Mouse (Mus musculus): Measurements from ENCODE around the gene Eef1akmt2. TPM values are rescaled to one million over a fixed set of nuclear protein-coding genes. Genes with fewer than 3 reads are reported as not detected.

The Eef1akmt2 gene
- polyA plus RNA-seq, 1 experiment from 2014 or later = 80.9 TPM

GRCm38 (mm10) chr7:132806286-132806685 is 46.2 kb downstream of the Eef1akmt2 start:
- H3K4me1 ChIP-seq = peaks cover 92% of the 10 kb centered on the region
- DNase-seq (ENCODE audit: extremely low spot score, low spot score) = no peak
- H3K4me3 ChIP-seq = no peak overlapping the region
- peak overlapping the region; percentile 94 for H3K27ac ChIP-seq
- H3K9me3 ChIP-seq = no peaks in the 10 kb centered on the region
- H3K36me3 ChIP-seq (replicated peaks) = peaks cover 25% of the 10 kb centered on the region
- WGBS = 72% methylated on average over 5 of the region's 5 CpGs
- H3K27me3 ChIP-seq (ENCODE audit: poor library complexity, severe bottlenecking) = no peaks in the 10 kb centered on the region

- Histone ChIP-seq H3K36me3 (replicated peaks) (peaks cover 37% of the 10 kb centered on the region), H3K27me3 (ENCODE audit: poor library complexity, severe bottlenecking) (no peaks in the 10 kb centered on the region), H3K4me1 (peaks cover 90% of the 10 kb centered on the region), H3K9me3 (no peaks in the 10 kb centered on the region), H3K27ac (no peak overlapping the region), H3K4me3 (no peak overlapping the region)
- 94% methylated on average over 5 of the region's 5 CpGs for WGBS
- no peak for DNase-seq (ENCODE audit: extremely low spot score, low spot score)
Observed at GRCm38 (mm10) chr7:132804951-132805350, 47.5 kb downstream of the Eef1akmt2 start.

GRCm38 (mm10) chr7:132804461-132804860 is 48.0 kb downstream of the Eef1akmt2 start:
- no peak for DNase-seq (ENCODE audit: extremely low spot score, low spot score)
- no peak overlapping the region for H3K4me3 ChIP-seq
- 93% methylated on average over 7 of the region's 7 CpGs for WGBS
- H3K9me3 ChIP-seq = no peaks in the 10 kb centered on the region
- H3K4me1 ChIP-seq = peaks cover 90% of the 10 kb centered on the region
- H3K27me3 ChIP-seq (ENCODE audit: poor library complexity, severe bottlenecking) = no peaks in the 10 kb centered on the region
- H3K27ac ChIP-seq = no peak overlapping the region
- peaks cover 41% of the 10 kb centered on the region for H3K36me3 ChIP-seq (replicated peaks)

- no peak for DNase-seq (ENCODE audit: extremely low spot score, low spot score)
- H3K4me1 ChIP-seq = peaks cover 89% of the 10 kb centered on the region
- WGBS = 92% methylated on average over 3 of the region's 3 CpGs
Observed at GRCm38 (mm10) chr7:132803962-132804361, 48.5 kb downstream of the Eef1akmt2 start.

GRCm38 (mm10) chr7:132803336-132803735 is 49.1 kb downstream of the Eef1akmt2 start:
- Histone ChIP-seq H3K27me3 (ENCODE audit: poor library complexity, severe bottlenecking) (no peaks in the 10 kb centered on the region), H3K4me3 (no peak overlapping the region), H3K27ac (peak overlapping the region; percentile 45; the same call in 1 of the 2 replicates), H3K9me3 (no peaks in the 10 kb centered on the region), H3K36me3 (replicated peaks) (peaks cover 49% of the 10 kb centered on the region), H3K4me1 (peaks cover 82% of the 10 kb centered on the region)
- 90% methylated on average over 2 of the region's 2 CpGs for WGBS
- DNase-seq (ENCODE audit: extremely low spot score, low spot score) = no peak

More at GRCm38 (mm10) chr7:132803962-132804361, 48.5 kb downstream of the Eef1akmt2 start:
- Histone ChIP-seq H3K9me3 (no peaks in the 10 kb centered on the region), H3K4me3 (no peak overlapping the region), H3K36me3 (replicated peaks) (peaks cover 45% of the 10 kb centered on the region), H3K27ac (no peak overlapping the region), H3K27me3 (ENCODE audit: poor library complexity, severe bottlenecking) (no peaks in the 10 kb centered on the region)

GRCm38 (mm10) chr7:132802691-132803090 is 49.8 kb downstream of the Eef1akmt2 start:
- Histone ChIP-seq H3K4me3 (no peak overlapping the region), H3K4me1 (peaks cover 76% of the 10 kb centered on the region), H3K9me3 (no peaks in the 10 kb centered on the region), H3K36me3 (replicated peaks) (peaks cover 56% of the 10 kb centered on the region), H3K27me3 (ENCODE audit: poor library complexity, severe bottlenecking) (no peaks in the 10 kb centered on the region), H3K27ac (peak overlapping the region; percentile 45)
- DNase-seq (ENCODE audit: extremely low spot score, low spot score) = no peak
- WGBS = 91% methylated on average over 11 of the region's 11 CpGs

- no peak for DNase-seq (ENCODE audit: extremely low spot score, low spot score)
- Histone ChIP-seq H3K27me3 (ENCODE audit: poor library complexity, severe bottlenecking) (no peaks in the 10 kb centered on the region), H3K4me3 (no peak overlapping the region), H3K27ac (peak overlapping the region; percentile 45), H3K4me1 (peaks cover 70% of the 10 kb centered on the region), H3K36me3 (replicated peaks) (peaks cover 62% of the 10 kb centered on the region), H3K9me3 (no peaks in the 10 kb centered on the region)
- WGBS = 79% methylated on average over 2 of the region's 2 CpGs
Observed at GRCm38 (mm10) chr7:132802066-132802465, 50.4 kb downstream of the Eef1akmt2 start.

- H3K9me3 ChIP-seq = no peaks in the 10 kb centered on the region
- peak overlapping the region; percentile 12; the same call in 1 of the 2 replicates for H3K27ac ChIP-seq
- no peak overlapping the region for H3K4me3 ChIP-seq
- peaks cover 65% of the 10 kb centered on the region for H3K36me3 ChIP-seq (replicated peaks)
- H3K4me1 ChIP-seq = peaks cover 64% of the 10 kb centered on the region
- 89% methylated on average over 5 of the region's 5 CpGs for WGBS
- DNase-seq (ENCODE audit: extremely low spot score, low spot score) = no peak
- no peaks in the 10 kb centered on the region for H3K27me3 ChIP-seq (ENCODE audit: poor library complexity, severe bottlenecking)
Observed at GRCm38 (mm10) chr7:132801509-132801908, 51.0 kb downstream of the Eef1akmt2 start.

GRCm38 (mm10) chr7:132800868-132801267 is 51.6 kb downstream of the Eef1akmt2 start:
- Histone ChIP-seq H3K27ac (peak overlapping the region; percentile 32; the same call in 1 of the 2 replicates), H3K4me3 (no peak overlapping the region), H3K9me3 (no peaks in the 10 kb centered on the region), H3K4me1 (peaks cover 58% of the 10 kb centered on the region), H3K36me3 (replicated peaks) (peaks cover 67% of the 10 kb centered on the region), H3K27me3 (ENCODE audit: poor library complexity, severe bottlenecking) (no peaks in the 10 kb centered on the region)
- no peak for DNase-seq (ENCODE audit: extremely low spot score, low spot score)
- WGBS = 90% methylated on average over 10 of the region's 10 CpGs

GRCm38 (mm10) chr7:132799119-132800016 is 53.1 kb downstream of the Eef1akmt2 start:
- no peaks in the 10 kb centered on the region for H3K27me3 ChIP-seq (ENCODE audit: poor library complexity, severe bottlenecking)
- peaks cover 52% of the 10 kb centered on the region for H3K4me1 ChIP-seq
- DNase-seq (ENCODE audit: extremely low spot score, low spot score) = no peak
- H3K27ac ChIP-seq = 0 out of 2 replicates have a peak overlapping the region, but pooled peaks have one; percentile 25
- no peak overlapping the region for H3K4me3 ChIP-seq
- no peaks in the 10 kb centered on the region for H3K9me3 ChIP-seq
- 88% methylated on average over 5 of the region's 5 CpGs for WGBS
- H3K36me3 ChIP-seq (replicated peaks) = peaks cover 67% of the 10 kb centered on the region

- no peak for DNase-seq (ENCODE audit: extremely low spot score, low spot score)
- Histone ChIP-seq H3K27me3 (ENCODE audit: poor library complexity, severe bottlenecking) (no peaks in the 10 kb centered on the region), H3K36me3 (replicated peaks) (peaks cover 48% of the 10 kb centered on the region), H3K4me1 (peaks cover 51% of the 10 kb centered on the region), H3K9me3 (no peaks in the 10 kb centered on the region), H3K27ac (no peak overlapping the region), H3K4me3 (no peak overlapping the region)
- WGBS = 93% methylated on average over 5 of the region's 5 CpGs
Observed at GRCm38 (mm10) chr7:132795141-132795540, 57.3 kb downstream of the Eef1akmt2 start.

- Histone ChIP-seq H3K27ac (peak overlapping the region; percentile 22; the same call in 1 of the 2 replicates), H3K27me3 (ENCODE audit: poor library complexity, severe bottlenecking) (no peaks in the 10 kb centered on the region), H3K4me3 (no peak overlapping the region), H3K36me3 (replicated peaks) (peaks cover 40% of the 10 kb centered on the region), H3K9me3 (no peaks in the 10 kb centered on the region), H3K4me1 (peaks cover 41% of the 10 kb centered on the region)
- DNase-seq (ENCODE audit: extremely low spot score, low spot score) = no peak
- WGBS = 76% methylated on average over 6 of the region's 6 CpGs
Observed at GRCm38 (mm10) chr7:132793467-132793866, 59.0 kb downstream of the Eef1akmt2 start.
